Mouse (Mus musculus) cerebellum, adult 2 months (tissue): ENCODE results near the gene Khk.

Experiments
- CTCF ChIP-seq: fragments of 200-500 bp; IDR thresholded peaks from 2 replicates; pipeline ENCODE4 v1.5.1; 2011; ENCODE audit warnings: low read depth, mild to moderate bottlenecking, control low read depth, low read length, moderate library complexity, borderline replicate concordance; ENCODE audit not compliant: insufficient read depth
- POLR2A ChIP-seq: fragments of 200-500 bp; IDR thresholded peaks from 2 replicates; pipeline ENCODE4 v1.6.1; 2011; ENCODE audit warnings: low read length, control low read depth, borderline replicate concordance; ENCODE audit not compliant: insufficient read depth

GRCm38 (mm10) chr5:30915974-30916433, 5.2 kb upstream of the Khk start:
- TF ChIP-seq CTCF: peak; percentile 77; the same call in 1 of the 2 replicates
- TF ChIP-seq POLR2A: peak; percentile 18; the same call in 1 of the 2 replicates
